Mouse (Mus musculus) MN1 (cell line): ENCODE measurements around the gene Grb10.

Experiments
- DNase-seq: peaks from one replicate; pipeline ENCODE4 v3.0.0-alpha.2; 2016; ENCODE audit warnings: low spot score

The Grb10 gene

DNA sequence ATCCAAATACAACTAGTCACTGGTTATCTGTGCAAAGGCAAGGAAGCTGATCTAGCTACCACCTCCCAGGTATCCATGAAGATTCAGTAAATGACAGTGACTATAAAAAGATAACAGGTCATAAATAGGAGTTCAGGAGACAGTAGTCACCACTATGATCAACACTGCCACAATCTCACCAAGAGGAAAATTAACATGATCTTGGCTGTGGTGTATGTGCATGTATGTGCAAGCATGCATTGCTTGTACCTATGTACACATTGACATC is 94.5 kb downstream of the Grb10 start:
- DNase-seq, result no peak

DNA sequence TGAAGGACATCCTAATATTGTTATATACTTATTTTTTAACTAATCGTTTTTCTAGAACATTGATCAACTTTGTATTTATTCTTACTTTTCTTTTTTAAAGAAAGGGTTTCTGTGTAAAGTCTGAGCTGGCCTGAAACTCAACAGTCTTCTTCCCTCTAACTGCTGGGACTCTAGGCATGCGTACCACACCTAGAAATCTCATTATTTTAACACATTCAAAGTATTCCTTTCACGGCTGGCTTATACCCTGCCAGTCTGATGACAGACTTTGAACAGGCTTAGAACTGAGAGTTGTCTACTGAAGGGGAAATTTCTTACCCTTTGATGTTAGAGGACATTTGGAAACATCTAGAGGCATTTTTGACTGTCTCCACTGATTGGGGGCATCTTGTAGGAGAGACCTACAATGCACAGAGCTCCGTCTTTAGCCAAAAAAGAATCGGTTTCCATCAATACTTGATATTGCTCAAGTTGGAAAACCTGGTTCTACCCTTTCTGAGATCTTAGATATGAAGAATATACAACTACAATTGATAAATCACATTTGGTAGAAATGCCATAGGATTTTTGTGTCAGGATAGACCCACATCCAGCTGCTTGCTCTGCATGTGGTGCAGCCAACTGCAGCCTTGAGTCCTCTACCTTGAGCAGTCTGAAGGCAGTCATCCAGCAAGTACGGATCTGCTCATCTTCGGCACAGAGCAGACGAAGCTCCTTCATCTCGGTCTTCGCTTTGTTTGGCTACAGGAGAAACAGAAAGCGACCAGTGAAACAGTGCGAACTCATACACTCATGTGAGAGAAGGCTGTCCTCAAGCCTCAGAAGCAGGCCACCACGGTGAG is 95.0 kb downstream of the Grb10 start:
- no peak for DNase-seq

DNA sequence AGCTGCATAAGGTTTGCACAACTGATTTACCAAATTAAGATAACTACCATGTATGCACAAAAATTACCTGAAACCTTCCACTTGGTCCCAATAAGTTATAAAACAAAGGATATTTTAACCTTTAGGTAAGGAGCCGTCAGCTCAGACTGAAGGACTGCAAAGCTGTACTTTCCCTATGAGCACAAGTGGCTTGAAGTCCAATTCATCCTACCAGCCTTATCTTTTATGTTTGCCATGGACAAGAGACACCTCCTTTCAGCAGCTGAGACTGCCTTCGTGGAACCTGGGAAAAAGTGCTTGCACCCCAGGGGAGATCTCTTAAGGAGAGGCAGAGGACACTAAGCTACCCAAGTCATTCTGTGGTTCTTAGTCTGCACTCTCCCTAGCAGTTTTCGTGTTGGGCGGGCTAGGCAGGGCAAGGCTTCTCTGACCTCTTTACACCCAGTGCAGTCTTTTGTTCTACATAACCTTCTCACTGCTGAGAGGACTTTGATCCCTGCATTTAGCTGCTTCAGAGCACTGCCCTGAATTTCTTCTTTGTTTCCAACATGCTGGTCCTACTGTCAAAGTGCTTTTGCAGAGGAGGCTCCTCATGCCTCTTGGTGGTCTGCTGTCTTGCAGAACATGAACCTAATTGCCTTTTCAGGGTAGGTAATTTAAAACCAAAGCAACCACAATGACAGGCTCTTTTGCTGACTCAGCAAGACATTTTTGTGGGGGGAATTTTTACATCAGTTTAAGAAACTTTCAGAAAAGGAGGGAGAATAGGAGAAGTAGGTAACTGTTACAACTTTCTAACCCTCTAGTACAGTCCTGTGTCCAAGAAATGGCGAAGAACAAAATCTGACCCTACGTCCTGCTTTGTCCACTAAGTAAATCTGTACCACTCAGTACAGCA is 95.9 kb downstream of the Grb10 start:
- DNase-seq, result no peak

DNA sequence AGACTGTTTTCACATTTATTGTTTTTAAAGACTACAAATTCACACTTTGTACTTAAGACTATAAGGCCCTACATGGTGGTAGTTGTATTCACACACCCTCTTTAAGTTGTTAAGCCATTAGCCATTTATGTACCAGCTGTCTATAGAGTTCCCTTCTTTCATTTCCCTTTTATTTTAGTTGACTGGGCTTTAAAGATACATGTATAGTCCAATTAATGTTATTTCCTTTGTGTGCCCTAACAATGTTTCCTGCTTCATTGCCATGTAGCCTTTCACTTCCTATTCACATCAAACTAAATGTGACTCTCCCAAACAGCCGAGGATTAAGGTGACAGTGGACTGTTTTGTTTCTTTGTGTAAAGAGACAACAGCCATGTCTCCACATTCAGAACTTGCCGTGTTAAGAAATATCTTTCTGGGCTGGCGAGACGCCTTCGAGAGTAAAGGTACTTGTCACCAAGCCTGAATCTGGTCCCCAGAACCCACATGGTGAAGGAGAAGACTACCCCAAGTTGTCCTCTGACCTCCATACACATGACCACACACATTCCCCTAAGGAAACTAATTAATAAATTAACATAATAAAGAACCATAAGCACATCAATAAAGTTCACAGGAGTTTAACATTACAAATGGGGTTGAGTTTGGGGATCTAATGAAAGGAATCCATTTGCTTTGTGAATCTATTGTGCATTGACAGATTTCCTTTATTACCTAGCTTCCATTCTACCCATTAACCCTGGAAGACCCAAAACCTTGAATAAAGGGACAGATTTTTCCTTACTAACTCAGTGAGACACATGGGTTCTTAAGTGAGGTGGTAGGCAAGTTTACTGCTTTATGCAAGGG is 97.4 kb downstream of the Grb10 start:
- no peak for DNase-seq

DNA sequence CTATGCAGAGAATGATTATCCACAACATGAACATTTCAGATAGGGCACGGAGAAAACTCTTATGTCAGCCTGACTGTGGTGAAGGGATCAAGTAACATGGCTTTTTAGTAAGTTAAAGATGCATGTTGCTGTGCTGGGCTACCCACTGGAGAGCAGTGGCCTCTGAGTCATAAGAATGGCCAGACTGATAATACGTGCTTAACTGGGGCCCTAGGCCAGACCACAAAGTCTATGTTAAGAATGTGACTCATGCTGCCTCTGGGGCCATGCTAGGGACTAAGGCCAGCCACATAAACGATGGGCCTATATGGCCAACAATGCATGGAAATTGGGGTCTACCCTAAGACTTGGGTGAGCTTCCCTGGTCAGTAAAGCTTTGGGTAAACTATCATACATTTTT is 98.9 kb downstream of the Grb10 start:
- peak; percentile 73 for DNase-seq

DNA sequence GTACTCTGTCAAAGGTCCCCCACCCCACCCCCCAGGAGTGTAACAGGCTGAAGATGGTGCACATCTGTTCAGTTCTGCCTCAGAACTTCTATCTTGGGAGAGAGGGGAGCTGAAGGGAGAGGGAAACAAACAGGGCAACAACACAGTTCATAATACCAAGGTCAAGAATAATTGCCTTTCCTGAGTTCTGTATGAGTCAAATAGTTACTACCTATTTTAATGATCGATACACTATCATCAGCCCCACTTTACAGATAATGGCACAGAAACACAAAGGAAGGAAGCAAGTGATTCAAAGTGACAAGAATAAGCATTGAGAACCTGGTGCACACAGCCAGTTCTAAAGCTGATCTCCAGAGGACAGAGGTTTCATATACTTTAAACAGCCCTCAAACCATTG is 99.9 kb downstream of the Grb10 start:
- DNase-seq, result no peak

DNA sequence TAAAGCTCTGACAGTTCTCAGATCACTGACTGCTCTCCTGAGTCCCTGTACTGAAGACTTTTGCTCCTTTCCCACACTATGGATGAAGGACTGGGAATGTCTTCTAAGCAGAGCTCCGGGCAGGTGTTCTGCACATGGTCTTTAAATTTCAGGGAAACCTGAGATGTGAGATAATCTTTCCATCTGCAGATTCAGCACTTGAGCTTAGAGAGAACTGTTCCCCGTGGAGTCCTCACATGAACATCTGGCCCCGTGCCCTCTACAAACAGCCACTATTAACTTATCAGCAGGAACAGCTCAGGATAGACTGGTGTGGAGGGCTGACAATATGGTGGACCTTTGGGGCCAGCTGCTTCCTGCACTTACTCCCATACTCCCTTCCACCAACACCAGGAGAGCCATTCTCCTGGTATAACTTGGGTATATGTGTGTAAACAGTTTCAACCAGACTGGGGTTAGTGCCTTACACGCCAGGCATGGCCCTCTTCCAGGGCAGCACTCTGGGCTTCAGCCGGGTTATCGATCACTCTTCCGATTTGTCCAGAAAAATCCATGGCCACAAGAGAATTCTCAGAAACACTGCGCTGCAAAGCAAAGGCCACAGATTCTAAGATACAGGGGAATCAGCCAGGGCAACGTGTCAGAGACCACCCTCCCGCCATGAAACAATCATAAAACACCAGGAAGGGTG is 101.0 kb downstream of the Grb10 start:
- DNase-seq, result no peak

DNA sequence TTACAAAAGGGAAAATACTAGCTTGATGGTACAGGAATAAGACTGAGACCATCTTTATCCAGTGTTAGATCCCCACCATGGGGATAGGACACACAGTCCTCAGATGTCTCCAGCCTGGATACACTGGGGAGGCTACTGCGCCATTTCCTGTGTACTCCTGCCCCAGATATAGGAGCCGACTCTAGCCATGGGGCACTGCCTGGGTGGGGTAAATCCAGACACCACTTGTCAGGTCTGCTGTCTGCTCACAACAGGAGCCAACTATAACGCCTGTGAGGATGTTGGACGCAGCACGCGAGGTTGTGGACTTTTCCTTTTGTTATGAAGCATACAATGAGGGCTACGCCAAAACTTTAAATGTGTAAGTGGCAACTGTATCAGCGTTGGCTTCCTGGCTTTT is 103.7 kb downstream of the Grb10 start:
- DNase-seq, result no peak

DNA sequence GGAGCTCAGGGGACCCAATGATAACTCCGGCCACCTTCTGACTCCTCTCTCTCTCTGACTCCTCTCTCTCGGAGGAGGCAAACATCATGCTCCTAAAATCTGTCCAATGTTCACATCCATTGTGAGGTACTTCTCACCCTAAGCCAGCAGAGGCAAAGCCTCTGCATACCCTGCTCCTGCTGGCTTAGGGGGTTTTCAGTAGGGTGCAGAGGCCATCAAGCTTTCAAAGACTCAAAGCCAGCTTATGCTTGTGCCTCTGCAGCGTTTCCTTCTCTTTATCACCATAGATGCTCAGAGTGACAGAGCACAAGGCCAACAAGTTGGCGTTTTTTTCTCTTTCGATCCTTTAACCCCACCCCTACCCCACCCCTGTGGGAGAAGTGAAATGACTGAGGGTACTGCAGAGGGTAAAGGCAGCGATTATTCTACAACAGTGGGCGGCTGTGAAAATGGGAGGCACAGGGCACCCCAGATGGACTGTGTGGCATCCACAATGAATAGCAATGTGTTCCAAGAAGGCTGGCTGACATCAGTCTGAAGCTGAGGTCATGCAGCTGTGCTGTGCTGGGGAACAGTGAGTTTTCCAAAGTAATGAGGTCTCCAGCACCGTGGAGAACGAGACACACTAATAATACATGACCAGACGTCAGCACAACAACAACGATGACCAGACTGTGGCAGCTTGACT is 106.2 kb downstream of the Grb10 start:
- no peak for DNase-seq

DNA sequence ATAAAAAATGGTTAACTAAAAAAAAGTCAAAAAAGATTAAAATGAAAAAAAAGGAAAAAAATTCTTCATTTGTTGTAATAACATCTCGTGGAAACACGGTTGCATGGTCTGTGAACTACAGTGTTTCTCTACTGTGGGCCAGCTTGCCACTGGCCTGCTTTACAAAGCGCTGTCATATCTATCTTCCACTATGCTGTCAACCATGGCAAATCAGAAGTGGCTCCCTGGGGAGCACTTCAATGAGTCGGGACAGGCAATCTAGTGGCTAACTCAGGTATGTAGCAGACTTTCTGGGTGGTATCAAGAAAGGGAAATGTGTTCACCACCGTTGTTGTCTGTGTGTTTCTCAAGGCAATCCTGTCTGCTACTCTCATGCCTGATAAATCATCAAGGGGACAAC is 106.8 kb downstream of the Grb10 start:
- no peak for DNase-seq

DNA sequence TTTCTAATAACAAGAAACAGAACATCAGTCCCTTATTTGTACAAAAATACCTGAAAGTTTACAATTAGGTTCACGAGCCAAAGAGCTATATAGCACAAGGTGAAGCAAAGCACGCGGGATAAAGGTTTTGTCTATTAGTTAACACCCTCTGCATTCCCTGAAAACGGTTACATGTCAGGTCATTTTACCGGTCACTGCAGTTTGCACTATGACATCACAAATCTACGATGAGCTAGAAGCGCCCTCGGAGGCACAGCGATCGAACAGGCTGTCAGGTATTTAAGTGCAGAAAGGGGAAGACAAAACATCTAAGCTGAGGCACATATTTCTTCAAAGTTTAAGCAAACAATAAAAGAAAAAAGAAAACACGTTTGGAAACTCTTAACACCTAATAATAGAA is 108.0 kb downstream of the Grb10 start:
- no peak for DNase-seq

DNA sequence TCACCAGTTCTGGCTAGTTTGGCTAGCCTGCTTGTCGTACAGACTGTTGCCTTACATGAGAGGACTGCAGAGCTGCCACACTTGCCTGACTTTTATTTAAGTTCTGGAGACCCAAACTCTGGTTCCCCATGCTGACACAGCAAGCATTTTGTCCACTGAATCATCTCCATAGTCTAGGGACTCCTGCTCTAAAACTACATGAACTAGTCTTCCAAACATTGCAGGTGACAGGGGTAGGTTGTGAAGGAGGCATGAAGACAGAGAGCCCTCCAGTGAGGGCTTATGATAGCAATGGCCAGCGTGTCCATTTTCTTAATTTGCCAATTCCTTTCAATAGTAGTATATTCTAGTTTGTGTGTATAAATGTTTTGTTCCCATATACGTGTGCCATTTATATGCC is 109.4 kb downstream of the Grb10 start:
- no peak for DNase-seq

DNA sequence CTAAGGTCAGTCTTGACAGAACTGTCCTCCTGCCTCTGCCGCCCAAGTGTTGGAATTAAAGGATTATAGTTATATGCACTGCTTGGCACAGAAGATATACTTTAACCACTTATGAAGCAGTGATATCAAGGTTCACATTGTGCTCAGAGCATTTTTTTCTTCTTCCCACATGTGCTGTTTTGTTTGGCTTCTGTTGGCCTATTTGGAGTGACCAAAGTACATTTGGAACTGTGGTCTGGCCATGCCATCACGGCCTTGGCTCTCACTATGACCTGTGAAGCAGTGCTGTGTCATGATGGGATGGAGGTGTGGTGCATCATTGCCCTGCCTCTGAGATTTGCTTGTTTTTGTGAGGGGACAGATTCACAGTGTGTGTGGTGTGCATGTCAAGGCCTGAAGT is 109.9 kb downstream of the Grb10 start:
- DNase-seq, result no peak

DNA sequence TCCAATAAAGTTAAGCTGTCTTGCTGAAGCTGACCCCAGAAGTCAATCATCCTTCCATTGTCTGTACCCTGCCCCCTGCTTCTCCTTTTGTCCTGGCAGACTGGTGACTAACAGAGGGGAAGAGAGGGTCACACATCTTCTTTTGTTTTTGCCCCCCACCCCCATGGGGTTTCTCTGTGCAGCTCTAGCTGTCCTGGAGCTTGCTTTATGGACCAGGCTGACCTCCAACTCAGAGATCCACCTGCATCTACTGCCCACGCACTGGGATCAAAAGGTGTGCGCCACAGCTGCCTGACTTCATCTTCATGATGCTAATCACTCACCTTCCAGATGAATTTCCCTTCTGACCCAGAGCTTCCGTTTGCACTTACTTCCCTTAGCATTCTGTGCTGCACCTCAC is 114.6 kb downstream of the Grb10 start:
- no peak for DNase-seq

DNA sequence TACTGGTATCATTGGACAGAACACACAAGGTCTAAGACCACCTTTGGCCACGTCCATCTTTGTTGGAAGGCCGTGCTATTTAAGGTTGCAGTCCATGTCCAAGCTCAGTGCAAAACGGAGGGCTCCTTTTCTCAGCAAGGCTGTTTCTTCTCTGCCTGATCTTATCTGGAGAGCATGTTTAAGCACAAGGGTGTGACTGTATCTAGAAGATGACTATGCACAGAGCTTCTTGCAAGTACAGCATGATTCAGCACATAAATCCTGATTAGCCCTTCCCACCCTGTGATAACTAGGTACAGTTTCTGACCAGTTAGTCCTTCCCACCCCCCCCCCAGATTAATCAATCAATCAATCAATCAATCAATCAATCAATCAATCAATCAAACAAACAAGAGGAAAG is 115.1 kb downstream of the Grb10 start:
- DNase-seq, result peak; percentile 42

DNA sequence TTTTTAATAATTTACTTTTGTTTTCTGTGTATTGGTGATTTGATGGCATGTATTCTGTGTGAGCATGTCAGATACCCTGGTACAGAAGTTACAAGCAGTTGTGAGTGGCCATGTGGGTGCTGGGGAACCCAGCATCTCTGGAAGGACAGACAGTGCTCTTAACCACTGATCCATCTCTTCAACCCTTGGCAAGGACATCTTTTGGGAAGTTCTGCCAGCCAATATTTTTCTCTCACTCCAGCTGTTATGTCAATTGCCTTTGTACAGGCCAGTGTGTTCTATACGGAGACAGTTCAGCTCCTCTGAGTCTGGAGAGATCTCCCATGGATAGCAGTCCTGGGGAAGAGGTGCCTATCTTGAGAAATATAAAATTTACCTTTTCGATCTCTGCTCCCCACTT is 116.4 kb downstream of the Grb10 start:
- no peak for DNase-seq

DNA sequence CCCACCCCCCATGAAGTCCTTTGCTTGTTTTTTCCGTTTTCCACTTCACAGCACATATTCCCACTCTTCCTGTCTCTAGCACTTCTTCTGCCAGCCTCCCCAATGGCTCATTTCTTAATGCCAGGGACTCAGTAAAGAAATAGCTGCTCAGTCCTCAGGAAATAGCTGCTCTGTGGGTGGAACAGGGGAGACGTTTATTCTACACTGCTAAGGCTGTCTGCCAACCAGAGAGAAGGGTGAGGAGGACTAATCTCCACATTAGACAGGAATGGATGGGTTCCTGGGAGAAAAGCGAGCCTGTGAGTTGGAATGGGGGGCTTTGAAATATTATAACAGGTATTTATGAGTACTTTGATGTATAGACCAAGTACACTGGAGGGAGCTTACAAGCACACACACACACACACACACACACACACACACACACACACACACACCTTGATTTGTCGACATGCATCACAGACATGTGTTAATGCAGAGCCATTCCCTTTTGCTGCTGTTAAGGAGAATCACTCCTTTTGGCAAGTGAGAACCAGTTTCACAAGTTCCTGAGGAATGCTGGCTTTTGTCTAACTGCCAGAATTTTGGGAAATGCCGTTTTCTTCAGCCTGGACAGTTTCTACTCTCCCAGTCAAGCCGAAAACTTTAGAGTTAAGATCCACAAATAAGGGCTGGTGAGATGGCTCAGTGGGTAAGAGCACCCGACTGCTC is 130.6 kb downstream of the Grb10 start:
- DNase-seq, result no peak

DNA sequence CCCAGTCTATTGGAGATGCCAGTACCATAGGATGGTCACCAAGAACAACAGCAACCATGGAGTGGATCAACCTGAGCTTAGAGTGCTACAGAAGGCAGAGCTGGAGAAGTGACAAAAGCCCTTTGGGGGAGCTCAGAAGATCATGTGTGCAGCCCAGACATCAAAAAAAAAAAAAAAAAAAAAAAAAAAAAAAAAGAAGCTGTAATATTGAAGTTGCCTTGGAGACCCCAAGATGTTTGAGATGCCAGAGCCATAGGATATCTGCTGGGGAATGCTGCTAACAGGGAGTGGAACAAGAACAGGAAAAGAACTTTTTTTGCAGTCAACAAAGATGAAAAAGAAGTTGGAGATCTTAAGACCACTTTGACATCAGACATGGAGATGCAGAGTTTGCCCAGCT is 133.0 kb downstream of the Grb10 start:
- no peak for DNase-seq

DNA sequence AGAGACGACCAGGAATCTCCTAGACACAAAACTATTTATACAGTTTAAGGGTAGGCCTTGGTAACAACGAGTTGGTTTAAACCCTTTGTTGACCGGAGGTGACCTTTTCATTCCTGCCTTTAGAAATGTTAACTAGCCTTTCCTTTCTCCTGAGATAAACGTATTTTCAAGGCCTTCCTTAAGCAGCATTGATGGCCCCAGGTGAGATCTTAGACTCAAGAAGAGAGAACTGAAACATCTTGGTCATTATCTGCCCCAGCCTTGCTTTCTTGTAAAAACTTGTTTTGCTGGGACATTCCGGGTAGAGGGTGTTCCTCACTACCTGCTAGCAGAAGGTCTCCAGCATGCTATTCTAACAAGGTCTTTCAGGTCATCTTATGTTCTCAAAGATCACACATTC is 133.5 kb downstream of the Grb10 start:
- DNase-seq, result no peak

DNA sequence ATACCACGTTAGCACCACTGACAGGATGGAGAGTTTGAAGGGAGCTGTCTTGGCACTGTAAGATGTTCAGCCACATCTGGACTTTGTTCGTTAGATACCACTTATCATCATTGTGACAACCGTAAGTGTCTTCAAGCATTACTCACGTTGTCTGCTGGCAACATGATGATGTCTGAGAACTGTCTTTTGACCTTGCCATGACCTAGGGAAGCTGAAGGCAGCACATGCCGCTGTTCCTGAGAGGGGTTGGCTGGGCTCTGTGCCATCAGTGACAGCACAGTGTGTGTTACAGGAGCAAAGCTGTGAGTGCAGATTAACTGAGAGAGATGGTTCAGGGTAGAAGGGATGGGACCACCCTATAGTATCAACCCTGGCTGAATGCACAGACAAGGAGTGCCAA is 137.0 kb downstream of the Grb10 start:
- peak; percentile 87 for DNase-seq

DNA sequence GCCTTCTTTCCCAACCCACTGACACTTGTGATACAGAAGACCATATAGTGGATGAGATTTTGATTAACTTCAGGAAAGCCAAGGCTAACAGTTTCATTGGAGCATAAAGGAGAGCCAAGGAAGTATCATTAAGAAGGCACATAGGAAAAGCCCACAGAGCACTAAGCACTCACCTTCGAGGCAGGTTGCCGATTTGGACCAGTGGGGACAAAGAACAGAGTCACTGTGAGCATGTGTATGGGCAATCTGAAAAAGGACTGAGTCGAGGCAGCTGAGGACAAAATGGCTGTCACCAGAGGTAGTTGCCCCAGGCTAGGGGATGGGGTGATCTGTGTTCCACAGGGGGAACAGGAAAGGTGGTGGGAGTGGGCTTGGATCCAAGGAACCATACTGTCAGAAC is 140.0 kb downstream of the Grb10 start:
- no peak for DNase-seq
